Mouse (Mus musculus): ENCODE results near the gene Smim7.
A peak's percentile ranks its signal among the peaks of the same experiment; 100 is the strongest.

Smim7 gene

GRCm38 (mm10) chr8:72570633-72571610 lies at the start of gene Smim7:
Gene Smim7, minus strand, starts transcription at chr8:72571088.
- DNase-seq (ENCODE audit: low spot score): peak; percentile 98

- peak; percentile 41 for DNase-seq (ENCODE audit: low spot score)
Measured at GRCm38 (mm10) chr8:72590198-72590597, 19.3 kb upstream of the Smim7 start.

- no peak for DNase-seq (ENCODE audit: low spot score)
Measured at GRCm38 (mm10) chr8:72589286-72589685, 18.4 kb upstream of the Smim7 start.

GRCm38 (mm10) chr8:72588865-72589264 lies 18.0 kb upstream of the Smim7 start:
- DNase-seq (ENCODE audit: low spot score): no peak

- no peak for DNase-seq (ENCODE audit: low spot score)
Measured at GRCm38 (mm10) chr8:72587806-72588205, 16.9 kb upstream of the Smim7 start.

- no peak for DNase-seq (ENCODE audit: low spot score)
Measured at GRCm38 (mm10) chr8:72584390-72584789, 13.5 kb upstream of the Smim7 start.

- no peak for DNase-seq (ENCODE audit: low spot score)
Measured at GRCm38 (mm10) chr8:72583056-72583771, 12.3 kb upstream of the Smim7 start.

- DNase-seq (ENCODE audit: low spot score): no peak
Measured at GRCm38 (mm10) chr8:72579374-72579773, 8.5 kb upstream of the Smim7 start.

- DNase-seq (ENCODE audit: low spot score): no peak
Measured at GRCm38 (mm10) chr8:72577941-72578340, 7.1 kb upstream of the Smim7 start.

- DNase-seq (ENCODE audit: low spot score): no peak
Measured at GRCm38 (mm10) chr8:72577266-72577665, 6.4 kb upstream of the Smim7 start.

GRCm38 (mm10) chr8:72575915-72576314 lies 5.0 kb upstream of the Smim7 start:
- DNase-seq (ENCODE audit: low spot score): no peak

- no peak for DNase-seq (ENCODE audit: low spot score)
Measured at GRCm38 (mm10) chr8:72573450-72573849, 2.6 kb upstream of the Smim7 start.

- DNase-seq (ENCODE audit: low spot score): no peak
Measured at GRCm38 (mm10) chr8:72572507-72572906, 1.6 kb upstream of the Smim7 start.

GRCm38 (mm10) chr8:72571611-72572473 lies 954 bp upstream of the Smim7 start, which contains the start of gene Tmem38a:
Gene Tmem38a, plus strand, starts transcription at chr8:72572055.
- peak; percentile 66 for DNase-seq (ENCODE audit: low spot score)

GRCm38 (mm10) chr8:72565970-72566369 lies 4.9 kb downstream of the Smim7 start:
- no peak for DNase-seq (ENCODE audit: low spot score)

GRCm38 (mm10) chr8:72561111-72561689 lies 9.7 kb downstream of the Smim7 start:
- DNase-seq (ENCODE audit: low spot score): no peak

GRCm38 (mm10) chr8:72555770-72556169 lies 15.1 kb downstream of the Smim7 start:
- DNase-seq (ENCODE audit: low spot score): no peak

GRCm38 (mm10) chr8:72549314-72549892 lies 21.5 kb downstream of the Smim7 start:
- no peak for DNase-seq (ENCODE audit: low spot score)

- no peak for DNase-seq (ENCODE audit: low spot score)
Measured at GRCm38 (mm10) chr8:72548644-72549313, 22.1 kb downstream of the Smim7 start.

- DNase-seq (ENCODE audit: low spot score): peak; percentile 95
Measured at GRCm38 (mm10) chr8:72547802-72548643, 22.9 kb downstream of the Smim7 start, which contains the start of gene Med26. Gene Med26, minus strand, starts transcription at chr8:72548270.
